Mouse (Mus musculus) brain, embryonic 14.5 days (tissue): ENCODE results near the gene Washc1.
"Not testable (repeated sequence)": the region's sequence is repeated elsewhere in the genome, so short reads cannot be mapped to it uniquely, and the experiment has no call there.

Experiments used
- CTCF ChIP-seq: fragments of 200-500 bp; IDR thresholded peaks from 2 replicates; pipeline ENCODE4 v1.5.1; 2012; ENCODE audit warnings: inconsistent platforms, mild to moderate bottlenecking, moderate library complexity, borderline replicate concordance; ENCODE audit not compliant: insufficient read depth, insufficient read length; ENCODE audit errors: extremely low read depth
- POLR2A ChIP-seq: fragments of 200-500 bp; IDR thresholded peaks from 2 replicates; pipeline ENCODE4 v1.6.1; 2012; ENCODE audit warnings: mild to moderate bottlenecking, inconsistent platforms, borderline replicate concordance; ENCODE audit not compliant: poor library complexity, insufficient read depth, insufficient read length, severe bottlenecking; ENCODE audit errors: extremely low read depth

- not testable (repeated sequence) for TF ChIP-seq POLR2A, CTCF
Observed at GRCm38 (mm10) chr17:66167141-66167540, 55.8 kb downstream of the Washc1 start.
